Mouse (Mus musculus): Measurements from ENCODE around the gene Brms1. TPM values are rescaled to one million over a fixed set of nuclear protein-coding genes. Genes with fewer than 3 reads are reported as not detected.
A peak's percentile ranks its signal among the peaks of the same experiment; 100 is the strongest.

Brms1 gene
- total and polyA plus RNA-seq, 3 experiments, result 14.3 to 18.1 (median 16.9) TPM

GRCm38 (mm10) chr19:5051031-5051430, 9.9 kb downstream of the Brms1 start:
- TF ChIP-seq POLR2A (IDR thresholded peaks at IDR 0.05; ENCODE audit: insufficient read depth, low read depth, low read length) (no peak), EP300 (IDR thresholded peaks at IDR 0.05; ENCODE audit: insufficient read depth, low read depth, low read length) (no peak), CTCF (IDR thresholded peaks at IDR 0.05) (no peak)
- 16% methylated on average over 17 of the region's 17 CpGs for WGBS
- intact Hi-C loops (cut with DNase I), result no loop called here
- peak in 1 of 2 experiments; percentile 50 for DNase-seq
- H3K27ac ChIP-seq, result peak overlapping the region; percentile 67
- H3K9ac ChIP-seq (ENCODE audit: low read depth, low read length), result peak overlapping the region; percentile 56
- H3K27me3 ChIP-seq (ENCODE audit: control insufficient read depth, insufficient read depth, low read length), result no peaks in the 10 kb centered on the region
- H3K36me3 ChIP-seq (ENCODE audit: control insufficient read depth, insufficient read depth, low read length), result no peaks in the 10 kb centered on the region
- H3K4me3 ChIP-seq, result peak overlapping the region; percentile 46
- H3K79me2 ChIP-seq (replicated peaks; ENCODE audit: control insufficient read depth, insufficient read depth, low read length), result no peaks in the 10 kb centered on the region
- peaks cover 4% of the 10 kb centered on the region for H3K4me1 ChIP-seq (ENCODE audit: control insufficient read depth, insufficient read depth, low read length)

- 64% methylated on average over 3 of the region's 3 CpGs for WGBS
- intact Hi-C loops (cut with DNase I), result no loop called here
Measured at GRCm38 (mm10) chr19:5051515-5051914, 10.4 kb downstream of the Brms1 start.

GRCm38 (mm10) chr19:5052166-5052822, 11.1 kb downstream of the Brms1 start:
- Histone ChIP-seq H3K36me3 (ENCODE audit: control insufficient read depth, insufficient read depth, low read length) (no peaks in the 10 kb centered on the region), H3K4me3 (no peak overlapping the region), H3K27me3 (ENCODE audit: control insufficient read depth, insufficient read depth, low read length) (no peaks in the 10 kb centered on the region), H3K27ac (no peak overlapping the region), H3K4me1 (ENCODE audit: control insufficient read depth, insufficient read depth, low read length) (peaks cover 4% of the 10 kb centered on the region), H3K9ac (ENCODE audit: low read depth, low read length) (no peak overlapping the region), H3K79me2 (replicated peaks; ENCODE audit: control insufficient read depth, insufficient read depth, low read length) (no peaks in the 10 kb centered on the region)
- no peak for DNase-seq
- intact Hi-C loops (cut with DNase I), result no loop called here
- 49% methylated on average over 25 of the region's 25 CpGs for WGBS
- TF ChIP-seq CTCF (IDR thresholded peaks at IDR 0.05), result no peak
- TF ChIP-seq EP300 (IDR thresholded peaks at IDR 0.05; ENCODE audit: insufficient read depth, low read depth, low read length), result no peak
- TF ChIP-seq POLR2A (IDR thresholded peaks at IDR 0.05; ENCODE audit: insufficient read depth, low read depth, low read length), result no peak

More at GRCm38 (mm10) chr19:5051515-5051914, 10.4 kb downstream of the Brms1 start:
- TF ChIP-seq POLR2A (IDR thresholded peaks at IDR 0.05; ENCODE audit: insufficient read depth, low read depth, low read length), result no peak
- TF ChIP-seq EP300 (IDR thresholded peaks at IDR 0.05; ENCODE audit: insufficient read depth, low read depth, low read length), result no peak
- no peak for TF ChIP-seq CTCF (IDR thresholded peaks at IDR 0.05)
- H3K9ac ChIP-seq (ENCODE audit: low read depth, low read length), result no peak overlapping the region
- no peaks in the 10 kb centered on the region for H3K79me2 ChIP-seq (replicated peaks; ENCODE audit: control insufficient read depth, insufficient read depth, low read length)
- no peaks in the 10 kb centered on the region for H3K27me3 ChIP-seq (ENCODE audit: control insufficient read depth, insufficient read depth, low read length)
- H3K36me3 ChIP-seq (ENCODE audit: control insufficient read depth, insufficient read depth, low read length), result no peaks in the 10 kb centered on the region
- peak overlapping the region; percentile 46; the same call in 1 of the 2 replicates for H3K4me3 ChIP-seq
- no peak for DNase-seq
- H3K27ac ChIP-seq, result no peak overlapping the region; the same call in 1 of the 2 replicates
- H3K4me1 ChIP-seq (ENCODE audit: control insufficient read depth, insufficient read depth, low read length), result peaks cover 4% of the 10 kb centered on the region

- no peaks in the 10 kb centered on the region for H3K79me2 ChIP-seq (replicated peaks; ENCODE audit: control insufficient read depth, insufficient read depth, low read length)
- no peak for DNase-seq
- no peaks in the 10 kb centered on the region for H3K36me3 ChIP-seq (ENCODE audit: control insufficient read depth, insufficient read depth, low read length)
- H3K9ac ChIP-seq (ENCODE audit: low read depth, low read length), result no peak overlapping the region
- TF ChIP-seq CTCF (IDR thresholded peaks at IDR 0.05) (no peak), POLR2A (IDR thresholded peaks at IDR 0.05; ENCODE audit: insufficient read depth, low read depth, low read length) (no peak), EP300 (IDR thresholded peaks at IDR 0.05; ENCODE audit: insufficient read depth, low read depth, low read length) (no peak)
- 80% methylated on average over 17 of the region's 17 CpGs for WGBS
- no peaks in the 10 kb centered on the region for H3K27me3 ChIP-seq (ENCODE audit: control insufficient read depth, insufficient read depth, low read length)
- H3K4me3 ChIP-seq, result no peak overlapping the region
- H3K27ac ChIP-seq, result no peak overlapping the region
- H3K4me1 ChIP-seq (ENCODE audit: control insufficient read depth, insufficient read depth, low read length), result peaks cover 7% of the 10 kb centered on the region
- intact Hi-C loops (cut with DNase I), result no loop called here
Measured at GRCm38 (mm10) chr19:5052853-5053252, 11.7 kb downstream of the Brms1 start.

GRCm38 (mm10) chr19:5053909-5054308, 12.8 kb downstream of the Brms1 start:
- H3K4me1 ChIP-seq (ENCODE audit: control insufficient read depth, insufficient read depth, low read length), result peaks cover 11% of the 10 kb centered on the region
- no peak overlapping the region for H3K27ac ChIP-seq
- intact Hi-C loops (cut with DNase I), result no loop called here
- H3K79me2 ChIP-seq (replicated peaks; ENCODE audit: control insufficient read depth, insufficient read depth, low read length), result no peaks in the 10 kb centered on the region
- H3K4me3 ChIP-seq, result no peak overlapping the region
- H3K9ac ChIP-seq (ENCODE audit: low read depth, low read length), result no peak overlapping the region
- 49% methylated on average over 9 of the region's 9 CpGs for WGBS
- H3K36me3 ChIP-seq (ENCODE audit: control insufficient read depth, insufficient read depth, low read length), result no peaks in the 10 kb centered on the region
- peak; percentile 79 for TF ChIP-seq CTCF (IDR thresholded peaks at IDR 0.05)
- no peak for TF ChIP-seq POLR2A (IDR thresholded peaks at IDR 0.05; ENCODE audit: insufficient read depth, low read depth, low read length)
- peak in 1 of 2 experiments; percentile 53 for DNase-seq
- H3K27me3 ChIP-seq (ENCODE audit: control insufficient read depth, insufficient read depth, low read length), result no peaks in the 10 kb centered on the region

GRCm38 (mm10) chr19:5056251-5056650, 15.1 kb downstream of the Brms1 start:
- Histone ChIP-seq H3K27me3 (ENCODE audit: control insufficient read depth, insufficient read depth, low read length) (no peaks in the 10 kb centered on the region), H3K4me1 (ENCODE audit: control insufficient read depth, insufficient read depth, low read length) (peaks cover 12% of the 10 kb centered on the region), H3K4me3 (no peak overlapping the region), H3K79me2 (replicated peaks; ENCODE audit: control insufficient read depth, insufficient read depth, low read length) (no peaks in the 10 kb centered on the region), H3K9ac (ENCODE audit: low read depth, low read length) (no peak overlapping the region), H3K36me3 (ENCODE audit: control insufficient read depth, insufficient read depth, low read length) (no peaks in the 10 kb centered on the region), H3K27ac (no peak overlapping the region)
- intact Hi-C loops (cut with DNase I), result loop anchor here (1.0 kb wide), 1 partner anchor 17 kb away; no protein-coding TSS in a partner anchor
- peak in 1 of 2 experiments; percentile 50 for DNase-seq
- 18% methylated on average over 6 of the region's 6 CpGs for WGBS
- TF ChIP-seq CTCF (IDR thresholded peaks at IDR 0.05) (peak; percentile 89), POLR2A (IDR thresholded peaks at IDR 0.05; ENCODE audit: insufficient read depth, low read depth, low read length) (no peak), EP300 (IDR thresholded peaks at IDR 0.05; ENCODE audit: insufficient read depth, low read depth, low read length) (no peak)

Data from heart, adult 2 months (tissue).